Mouse (Mus musculus) CH12.LX (cell line): ENCODE results near the gene BC051142. TPM values are rescaled to one million over a fixed set of nuclear protein-coding genes. Genes with fewer than 3 reads are reported as not detected.
A peak's percentile ranks its signal among the peaks of the same experiment; 100 is the strongest.

ENCODE experiments used
- DNase-seq: peaks from one replicate; pipeline ENCODE4 v3.0.0-alpha.2; 2013; ENCODE audit errors: extremely low read depth
- H3K27ac ChIP-seq: 2 replicates; pipeline ENCODE4 v1.5.1; 2012; ENCODE audit warnings: low read depth, mild to moderate bottlenecking, control low read depth, moderate library complexity; ENCODE audit not compliant: insufficient read depth
- H3K27me3 ChIP-seq: replicated peaks from 2 replicates; pipeline ENCODE3; 2012; ENCODE audit warnings: inconsistent platforms
- H3K36me3 ChIP-seq, 2 experiments: replicated peaks in 1 of 2; 2 replicates each; pipeline versions ENCODE3 to v1.6.1; 2012; ENCODE audit warnings: inconsistent platforms in 1 of 2, low read length in 1 of 2, mild to moderate bottlenecking in 1 of 2, mixed read lengths in 1 of 2, moderate library complexity in 1 of 2; ENCODE audit not compliant: control insufficient read depth in 1 of 2, insufficient read depth in 1 of 2
- H3K4me1 ChIP-seq, 2 experiments: 2 replicates each; pipeline ENCODE4 v1.6.1; 2012; ENCODE audit warnings: inconsistent platforms in 1 of 2, moderate library complexity in 1 of 2; ENCODE audit not compliant: insufficient read depth in 2 of 2, control insufficient read depth in 1 of 2
- H3K4me2 ChIP-seq: 2 replicates; pipeline ENCODE4 v1.6.1; 2012; ENCODE audit warnings: low read depth, mild to moderate bottlenecking, control low read depth; ENCODE audit not compliant: poor library complexity, insufficient read depth, severe bottlenecking
- H3K4me3 ChIP-seq, 3 experiments: fragments of 150-350 bp in 1 of 3; sonication (generic) in 1 of 3; replicated peaks in 1 of 3; 2 replicates each; pipeline versions ENCODE3 to v1.5.1; 2011 to 2012; ENCODE audit warnings: low read depth in 2 of 3, low read length in 2 of 3, mild to moderate bottlenecking in 2 of 3, moderate library complexity in 2 of 3, control low read depth in 1 of 3, improper control_type of control experiment in 1 of 3, inconsistent platforms in 1 of 3, mixed read lengths in 1 of 3; ENCODE audit not compliant: poor library complexity in 1 of 3
- H3K79me2 ChIP-seq: replicated peaks from 2 replicates; pipeline ENCODE4 v1.6.1; 2012; ENCODE audit warnings: mild to moderate bottlenecking, moderate library complexity; ENCODE audit not compliant: control insufficient read depth, poor library complexity, insufficient read depth, severe bottlenecking; ENCODE audit errors: extremely low read depth
- H3K9ac ChIP-seq: 2 replicates; pipeline ENCODE4 v1.6.1; 2012; ENCODE audit warnings: low read depth, mild to moderate bottlenecking, control low read depth, moderate library complexity; ENCODE audit not compliant: insufficient read depth
- H3K9me3 ChIP-seq: replicated peaks from 2 replicates; pipeline ENCODE3; 2012; ENCODE audit warnings: low read length, inconsistent platforms, mixed read lengths
- BHLHE40 ChIP-seq: IDR thresholded peaks from 2 replicates; pipeline ENCODE4 v1.6.1; 2011; ENCODE audit warnings: mild to moderate bottlenecking, low read depth, low read length, improper control_type of control experiment
- CHD1 ChIP-seq: IDR thresholded peaks from 2 replicates; pipeline ENCODE4 v1.6.1; 2012; ENCODE audit warnings: low read depth, low read length, improper control_type of control experiment, inconsistent platforms
- CHD2 ChIP-seq: IDR thresholded peaks from 2 replicates; pipeline ENCODE4 v1.6.1; 2011; ENCODE audit warnings: low read length, improper control_type of control experiment
- CTCF ChIP-seq, 2 experiments: IDR thresholded peaks in 1 of 2; conservative IDR thresholded peaks in 1 of 2; 2 replicates each; pipeline ENCODE4 v1.5.1; 2011 to 2012; ENCODE audit warnings: low read depth in 2 of 2, low read length in 2 of 2, improper control_type of control experiment in 1 of 2, inconsistent platforms in 1 of 2, mild to moderate bottlenecking in 1 of 2, moderate library complexity in 1 of 2
- IRF4 ChIP-seq: IDR thresholded peaks from 2 replicates; pipeline ENCODE4 v1.6.1; 2014; ENCODE audit warnings: low read depth, mild to moderate bottlenecking, inconsistent platforms, low read length, improper control_type of control experiment
- JUN ChIP-seq: IDR thresholded peaks from 2 replicates; pipeline ENCODE4 v1.6.1; 2011; ENCODE audit warnings: low read depth, mild to moderate bottlenecking, low read length, improper control_type of control experiment, moderate library complexity; ENCODE audit not compliant: insufficient read depth
- KAT2A ChIP-seq: IDR thresholded peaks from 2 replicates; pipeline ENCODE4 v1.6.1; 2012; ENCODE audit warnings: low read length, improper control_type of control experiment, inconsistent platforms; ENCODE audit not compliant: insufficient replicate concordance
- MAFK ChIP-seq: IDR thresholded peaks from 2 replicates; pipeline ENCODE4 v1.6.1; 2011; ENCODE audit warnings: low read length, improper control_type of control experiment; ENCODE audit not compliant: insufficient replicate concordance
- MAX ChIP-seq: IDR thresholded peaks from 2 replicates; pipeline ENCODE4 v1.6.1; 2011; ENCODE audit warnings: low read length, improper control_type of control experiment
- MAZ ChIP-seq: IDR thresholded peaks from 2 replicates; pipeline ENCODE4 v1.6.1; 2012; ENCODE audit warnings: low read depth, mild to moderate bottlenecking, inconsistent platforms, low read length, improper control_type of control experiment, moderate library complexity
- MEF2A ChIP-seq: IDR thresholded peaks from 2 replicates; pipeline ENCODE4 v1.6.1; 2014; ENCODE audit warnings: low read depth, mild to moderate bottlenecking, inconsistent platforms, low read length, improper control_type of control experiment, borderline replicate concordance
- MYC ChIP-seq: IDR thresholded peaks from 2 replicates; pipeline ENCODE4 v1.6.1; 2011; ENCODE audit warnings: low read depth, mild to moderate bottlenecking, improper control_type of control experiment, low read length
- NELFE ChIP-seq: IDR thresholded peaks from 2 replicates; pipeline ENCODE4 v1.6.1; 2011; ENCODE audit warnings: low read depth, low read length, improper control_type of control experiment
- PAX5 ChIP-seq: IDR thresholded peaks from 2 replicates; pipeline ENCODE4 v1.6.1; 2012; ENCODE audit warnings: low read length, inconsistent platforms, mixed read lengths
- POLR2A ChIP-seq: IDR thresholded peaks from 2 replicates; pipeline ENCODE4 v1.6.1; 2011; ENCODE audit warnings: low read depth, mild to moderate bottlenecking, improper control_type of control experiment, low read length
- RAD21 ChIP-seq: IDR thresholded peaks from 2 replicates; pipeline ENCODE4 v1.6.1; 2011; ENCODE audit warnings: low read depth, mild to moderate bottlenecking, low read length, improper control_type of control experiment, moderate library complexity
- RCOR1 ChIP-seq: conservative IDR thresholded peaks from 2 replicates; pipeline ENCODE4 v1.6.1; 2012; ENCODE audit warnings: low read depth, mild to moderate bottlenecking, inconsistent platforms, low read length, improper control_type of control experiment
- SIN3A ChIP-seq: IDR thresholded peaks from 2 replicates; pipeline ENCODE4 v1.6.1; 2012; ENCODE audit warnings: low read length, improper control_type of control experiment, inconsistent platforms
- SMC3 ChIP-seq: IDR thresholded peaks from 2 replicates; pipeline ENCODE4 v1.6.1; 2011; ENCODE audit warnings: low read depth, low read length, improper control_type of control experiment
- TBP ChIP-seq: conservative IDR thresholded peaks from 2 replicates; pipeline ENCODE4 v1.6.1; 2011; ENCODE audit warnings: low read depth, low read length, improper control_type of control experiment
- UBTF ChIP-seq: IDR thresholded peaks from 2 replicates; pipeline ENCODE4 v1.6.1; 2012; ENCODE audit warnings: low read depth, mild to moderate bottlenecking, inconsistent platforms, low read length, improper control_type of control experiment, moderate library complexity
- USF1 ChIP-seq: IDR thresholded peaks from 2 replicates; pipeline ENCODE4 v1.6.1; 2014; ENCODE audit warnings: low read depth, mild to moderate bottlenecking, inconsistent platforms, low read length, improper control_type of control experiment
- ZC3H11A ChIP-seq: IDR thresholded peaks from 2 replicates; pipeline ENCODE4 v1.6.1; 2012; ENCODE audit warnings: low read depth, mild to moderate bottlenecking, inconsistent platforms, low read length, improper control_type of control experiment
- ZMIZ1 ChIP-seq: IDR thresholded peaks from 2 replicates; pipeline ENCODE4 v1.6.1; 2012; ENCODE audit warnings: low read depth, mild to moderate bottlenecking, inconsistent platforms, low read length, improper control_type of control experiment
- ZNF384 ChIP-seq: IDR thresholded peaks from 2 replicates; pipeline ENCODE4 v1.6.1; 2012; ENCODE audit warnings: low read depth, low read length, improper control_type of control experiment, inconsistent platforms
- dilution Hi-C: fragments of 300-500 bp; cut with MboI; formaldehyde crosslinking; loops from 2 replicates; pipeline ENCODE4 v1.14.3; 2020; ENCODE audit warnings: low sequenced_read_pairs; ENCODE audit not compliant: extremely low pct_unique_long_range_greater_than_20kb, extremely low pct_ligation_motif_present
- in situ Hi-C: fragments of 300-500 bp; cut with MboI; formaldehyde crosslinking; loops from 3 replicates; pipeline ENCODE4 v1.14.3; 2019; ENCODE audit warnings: low sequenced_read_pairs, low pct_ligation_motif_present, low pct_unique_long_range_greater_than_20kb, mixed read lengths
- polyA plus RNA-seq: library from polyadenylated mRNA; unstranded; fragments of >175 nt; gene quantifications from 2 replicates; pipeline ENCODE4 v1.2.1, GENCODE M21; 2012; ENCODE audit warnings: low read depth; ENCODE audit not compliant: insufficient read length
- total RNA-seq, 2 experiments: library from RNA; depleted of rRNA; stranded (reverse); fragments of 300-350 nt in 1 of 2; fragments of >200 nt in 1 of 2; gene quantifications; 2 replicates each; pipeline ENCODE4 v1.2.3; 2012 to 2014

Gene BC051142
- total and polyA plus RNA-seq, 3 experiments, result 0.28 to 0.83 TPM; not detected in 1

- Histone ChIP-seq H3K4me3 (no peak overlapping the region), H3K36me3 (peaks cover 0 to 17% of the 10 kb centered on the region in 2 experiments), H3K27ac (no peak overlapping the region), H3K9ac (no peak overlapping the region), H3K9me3 (peaks cover 5% of the 10 kb centered on the region), H3K4me1 (peaks cover 11 to 27% of the 10 kb centered on the region in 2 experiments), H3K27me3 (no peaks in the 10 kb centered on the region), H3K4me2 (no peak overlapping the region), H3K79me2 (peaks cover 18% of the 10 kb centered on the region)
- dilution Hi-C loops (no loop called here), in situ Hi-C loops (loop anchor here (5.0 kb wide), 1 partner anchor 102 kb away; no protein-coding TSS in a partner anchor)
- peak; percentile 86 for DNase-seq
- TF ChIP-seq MAX, result no peak
- TF ChIP-seq CHD1, result no peak
- no peak for TF ChIP-seq USF1
- TF ChIP-seq SMC3, result peak; percentile 74
- peak; percentile 74 to 83 for TF ChIP-seq CTCF (conservative IDR thresholded peaks at IDR 0.05 in 1 of 2, IDR thresholded peaks at IDR 0.05 in 1 of 2; ENCODE audit: low read depth in 2 of 2, low read length in 2 of 2)
- peak; percentile 68 for TF ChIP-seq RAD21
- no peak for TF ChIP-seq ZMIZ1
- no peak for TF ChIP-seq BHLHE40
These were observed 49.2 kb upstream of the BC051142 start for GRCm38 (mm10) chr17:34349429-34349828.

GRCm38 (mm10) chr17:34354539-34354938, 44.1 kb upstream of the BC051142 start, which contains the start of gene Btnl2:
Gene Btnl2, plus strand, starts transcription at chr17:34354822.
- Histone ChIP-seq H3K9me3 (peaks cover 5% of the 10 kb centered on the region), H3K27ac (no peak within 1 kb of the TSS), H3K4me3 (peak within 1 kb of the TSS in 2 of 3 experiments; percentile 16 to 28), H3K79me2 (no peaks in the 10 kb centered on the region), H3K4me1 (peaks cover 18 to 20% of the 10 kb centered on the region in 2 experiments), H3K27me3 (no peaks in the 10 kb centered on the region), H3K9ac (no peak within 1 kb of the TSS), H3K36me3 (no peaks in the 10 kb centered on the region), H3K4me2 (no peak within 1 kb of the TSS)
- TF ChIP-seq NELFE (no peak), MAFK (no peak), CHD1 (no peak), RCOR1 (no peak), BHLHE40 (no peak), JUN (no peak), KAT2A (no peak)
- DNase-seq, result no peak
- dilution Hi-C loops, result no loop called here
- in situ Hi-C loops, result no loop called here

GRCm38 (mm10) chr17:34354940-34355339, 43.7 kb upstream of the BC051142 start:
- in situ Hi-C loops (no loop called here), dilution Hi-C loops (no loop called here)
- H3K27me3 ChIP-seq, result no peaks in the 10 kb centered on the region
- H3K4me1 ChIP-seq, result peaks cover 18 to 21% of the 10 kb centered on the region in 2 experiments
- no peak overlapping the region for H3K9ac ChIP-seq
- DNase-seq, result peak; percentile 77
- no peak overlapping the region for H3K27ac ChIP-seq
- H3K79me2 ChIP-seq, result no peaks in the 10 kb centered on the region
- H3K4me3 ChIP-seq, result peak overlapping the region in 2 of 3 experiments; percentile 16 to 28
- H3K36me3 ChIP-seq, result no peaks in the 10 kb centered on the region
- H3K9me3 ChIP-seq, result peaks cover 5% of the 10 kb centered on the region
- H3K4me2 ChIP-seq, result no peak overlapping the region
- no peak for TF ChIP-seq SIN3A
- TF ChIP-seq JUN, result no peak
- no peak for TF ChIP-seq ZMIZ1
- TF ChIP-seq RCOR1, result no peak
- no peak for TF ChIP-seq MAZ
- 0 out of 2 replicates have a peak, but pooled peaks have one; percentile 50 for TF ChIP-seq MYC
- no peak for TF ChIP-seq MEF2A
- peak; percentile 26; the same call in 1 of the 2 replicates for TF ChIP-seq BHLHE40
- TF ChIP-seq CTCF (conservative IDR thresholded peaks at IDR 0.05 in 1 of 2, IDR thresholded peaks at IDR 0.05 in 1 of 2; ENCODE audit: low read depth in 2 of 2, low read length in 2 of 2), result no peak
- TF ChIP-seq IRF4, result peak; percentile 69
- no peak for TF ChIP-seq MAFK
- 0 out of 2 replicates have a peak, but pooled peaks have one; percentile 20 for TF ChIP-seq ZNF384
- TF ChIP-seq PAX5, result no peak
- no peak for TF ChIP-seq UBTF
- TF ChIP-seq CHD2, result 0 out of 2 replicates have a peak, but pooled peaks have one; percentile 58
- peak; percentile 53; the same call in 1 of the 2 replicates for TF ChIP-seq TBP
- TF ChIP-seq POLR2A, result peak; percentile 44
- TF ChIP-seq ZC3H11A, result no peak
